Mouse (Mus musculus) left cerebral cortex, postnatal 10 days (tissue): Measurements from ENCODE around the gene Cd300ld5. TPM values are rescaled to one million over a fixed set of nuclear protein-coding genes. Genes with fewer than 3 reads are reported as not detected.
"Not testable (repeated sequence)": the region's sequence is repeated elsewhere in the genome, so short reads cannot be mapped to it uniquely, and the experiment has no call there.

Source experiments
- DNase-seq, 2 experiments: peaks; one replicate each; pipeline ENCODE4 v3.0.0; 2021 to 2022; ENCODE audit warnings: low spot score in 2 of 2, mixed read lengths in 1 of 2; ENCODE audit errors: extremely low spot score in 1 of 2
- intact Hi-C: fragments of 180-260 bp; cut with DNase I; formaldehyde crosslinking; loops from one replicate; pipeline ENCODE4 v1.15.1; 2025
- total RNA-seq, 2 experiments: library from RNA; stranded (reverse); gene quantifications; 2 replicates each; pipeline ENCODE4 v1.2.3; 2021

Cd300ld5 gene
- total RNA-seq, 2 experiments from 2014 or later = not detected

DNA sequence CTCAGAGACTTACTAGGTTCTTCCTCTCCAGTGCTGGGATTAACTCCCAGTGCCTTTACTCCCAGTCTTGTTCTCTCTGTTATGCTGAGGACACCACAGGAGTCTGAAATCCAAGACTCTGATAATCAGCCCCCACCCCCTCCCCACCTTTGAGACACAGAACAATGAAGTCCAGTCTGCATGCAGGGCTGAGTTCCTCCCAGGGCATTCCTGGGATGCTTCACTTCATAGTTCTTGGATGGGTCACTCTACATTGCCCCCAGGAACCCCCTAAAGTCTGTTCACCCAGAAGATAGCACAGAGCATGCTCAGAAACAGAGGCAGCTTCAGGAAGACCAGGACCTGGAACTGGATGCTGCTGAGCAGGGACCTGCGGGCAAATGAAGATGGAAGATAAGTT, 15.4 kb upstream of the Cd300ld5 start:
- no peak for DNase-seq
- intact Hi-C loops = no loop called here

DNA sequence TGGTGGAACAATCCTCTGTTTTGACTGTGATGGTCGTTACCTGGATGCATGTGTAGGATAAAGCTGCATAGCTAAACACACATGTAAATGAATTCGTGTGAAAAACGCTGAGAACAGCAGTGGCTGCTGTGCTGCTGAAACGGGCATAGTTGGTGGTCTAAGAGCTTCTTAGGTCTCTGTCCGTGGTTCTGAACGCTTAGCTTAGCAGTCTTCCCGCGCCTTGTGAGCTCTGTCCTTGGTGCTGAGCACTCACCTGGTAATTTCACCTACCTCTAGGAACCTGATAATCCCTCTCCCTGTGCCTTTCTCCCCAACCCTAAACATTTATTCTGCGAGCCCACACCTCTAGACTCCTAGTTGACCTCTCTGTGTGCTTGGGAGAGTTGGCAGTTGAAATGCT, 14.6 kb upstream of the Cd300ld5 start:
- intact Hi-C loops = no loop called here
- peak in 1 of 2 experiments; percentile 11 for DNase-seq

DNA sequence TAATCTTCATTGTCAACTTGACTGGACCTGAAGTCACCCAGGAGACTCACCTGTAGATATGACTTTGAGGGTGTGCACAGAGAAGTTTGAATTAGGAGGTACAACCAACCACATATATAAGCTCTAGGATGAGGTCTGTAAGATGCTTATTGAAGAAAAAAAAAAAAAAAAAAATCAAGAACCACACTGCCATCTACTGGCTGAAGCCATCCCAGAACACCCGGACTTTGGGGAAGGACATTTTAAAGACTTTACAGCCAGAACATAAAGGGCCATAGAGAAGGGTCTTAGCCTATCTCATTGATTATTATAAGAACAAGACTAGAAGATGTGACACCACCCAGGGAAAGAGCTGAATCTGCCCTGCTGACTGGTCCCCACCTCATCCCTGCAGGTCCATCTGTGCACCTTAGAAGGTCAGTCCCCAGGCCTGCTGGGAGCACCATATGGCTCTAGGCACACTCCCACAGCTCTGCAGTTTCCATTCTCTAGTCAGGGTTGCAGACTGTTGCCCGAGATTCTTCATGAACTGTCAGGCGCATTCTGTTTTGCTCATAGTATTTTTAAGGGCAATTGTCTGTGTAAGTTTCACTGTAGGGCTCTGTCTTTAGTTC, 11.8 kb upstream of the Cd300ld5 start:
- DNase-seq = no peak
- intact Hi-C loops = no loop called here

DNA sequence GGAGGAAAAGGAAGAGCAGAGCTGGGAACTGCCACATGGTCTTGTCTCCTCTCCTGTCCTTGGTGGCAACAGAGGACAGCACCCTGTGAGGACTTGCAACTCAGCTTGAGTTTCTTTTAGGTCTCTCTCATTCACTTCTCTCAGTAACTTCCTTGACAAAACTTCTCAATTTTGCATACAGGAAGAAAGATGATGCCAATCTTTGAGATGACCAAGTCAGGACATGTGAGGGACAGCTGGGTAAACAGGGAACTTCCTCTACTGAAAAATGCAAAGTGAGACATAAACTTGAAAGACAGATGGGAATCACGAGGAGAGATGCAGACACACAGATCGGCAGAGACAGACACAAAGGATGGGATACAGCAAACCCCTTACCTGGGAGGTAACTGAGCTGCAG, 10.7 kb upstream of the Cd300ld5 start, which contains the start of gene Cd300ld3:
Gene Cd300ld3, minus strand, starts transcription at position 151 of the 400 bp plus-strand sequence.
- intact Hi-C loops = no loop called here
- DNase-seq = no peak

DNA sequence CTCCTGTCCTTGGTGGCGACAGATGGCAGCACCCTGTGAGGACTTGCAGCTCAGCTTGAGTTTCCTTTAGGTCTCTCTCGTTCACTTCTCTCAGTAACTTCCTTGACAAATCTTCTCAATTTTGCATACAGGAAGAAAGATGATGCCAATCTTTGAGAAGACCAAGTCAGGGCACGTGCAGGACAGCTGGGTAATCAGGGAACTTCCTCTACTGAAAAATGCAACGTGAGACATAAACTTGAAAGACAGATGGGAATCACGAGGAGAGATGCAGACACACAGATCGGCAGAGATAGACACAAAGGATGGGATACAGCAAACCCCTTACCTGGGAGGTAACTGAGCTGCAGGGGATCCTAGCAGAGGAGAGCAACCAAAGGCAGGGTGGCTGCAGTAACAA, 10.7 kb downstream of the Cd300ld5 start, which contains the start of gene Cd300ld4:
Gene Cd300ld4, minus strand, starts transcription at position 101 of the 400 bp plus-strand sequence.
- DNase-seq, intact Hi-C loops: not testable (repeated sequence)

DNA sequence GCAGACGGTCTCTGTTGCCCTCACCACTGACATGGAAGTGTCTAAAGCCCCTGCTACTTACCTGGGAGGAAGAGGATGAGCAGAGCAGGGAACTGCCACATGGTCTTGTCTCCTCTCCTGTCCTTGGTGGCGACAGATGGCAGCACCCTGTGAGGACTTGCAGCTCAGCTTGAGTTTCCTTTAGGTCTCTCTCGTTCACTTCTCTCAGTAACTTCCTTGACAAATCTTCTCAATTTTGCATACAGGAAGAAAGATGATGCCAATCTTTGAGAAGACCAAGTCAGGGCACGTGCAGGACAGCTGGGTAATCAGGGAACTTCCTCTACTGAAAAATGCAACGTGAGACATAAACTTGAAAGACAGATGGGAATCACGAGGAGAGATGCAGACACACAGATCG, 21.5 kb downstream of the Cd300ld5 start, which contains the start of gene Cd300ld2:
Gene Cd300ld2, minus strand, starts transcription at position 101 of the 400 bp plus-strand sequence.
- intact Hi-C loops, DNase-seq: not testable (repeated sequence)

DNA sequence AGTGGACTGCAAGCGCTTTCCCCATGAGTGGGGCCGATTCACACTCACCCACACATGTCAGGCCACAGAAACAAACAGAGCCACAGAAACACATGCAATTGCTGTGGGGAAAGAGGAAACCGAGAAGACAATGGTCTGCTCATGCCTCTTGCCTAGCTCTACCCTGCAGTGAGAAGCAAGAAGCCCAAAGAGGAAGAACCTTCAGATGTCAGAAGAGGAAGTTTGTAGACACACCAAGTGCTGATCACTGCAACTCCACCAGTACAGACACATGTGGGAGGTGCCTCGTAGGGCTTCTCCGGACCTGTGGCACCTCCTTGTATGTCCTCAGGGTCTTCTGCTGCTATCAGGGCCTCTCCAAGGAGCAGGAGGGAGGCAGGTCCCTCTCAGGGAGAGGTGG, 33.5 kb downstream of the Cd300ld5 start:
- DNase-seq = no peak
- intact Hi-C loops = loop anchor here (5.0 kb wide), 1 partner anchor 37 kb away; the partner anchor contains the start of gene Cd300c

DNA sequence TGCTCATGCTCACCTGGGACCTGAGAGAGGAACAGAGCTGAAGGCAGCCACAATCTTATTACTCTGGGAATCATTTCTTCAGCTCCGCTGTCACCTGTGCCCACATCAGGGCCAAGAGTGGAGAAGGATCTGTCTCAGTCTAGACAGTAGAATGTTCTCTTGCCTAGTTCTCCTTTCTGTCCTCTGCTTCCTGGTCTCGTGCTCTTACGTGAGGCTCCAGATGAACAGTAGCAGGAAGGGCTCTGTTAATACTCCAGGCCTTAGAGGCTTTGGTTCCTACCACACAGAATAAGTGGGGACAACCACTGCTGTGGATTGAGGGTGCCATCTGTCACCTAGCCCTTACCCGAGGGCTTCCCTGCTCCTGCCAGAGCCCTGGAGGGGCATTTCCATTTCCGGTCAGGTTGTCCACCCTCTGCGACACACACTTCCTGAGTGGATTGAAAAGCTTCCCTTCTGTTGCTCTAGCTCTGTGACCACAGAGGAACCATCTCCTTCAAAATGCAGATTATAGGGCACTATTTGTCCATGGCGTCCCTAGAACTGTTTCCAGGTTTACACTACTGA, 36.0 kb downstream of the Cd300ld5 start, which contains the start of gene Cd300c2:
Gene Cd300c2, minus strand, starts transcription at position 407 of the 567 bp plus-strand sequence.
- no peak for DNase-seq
- intact Hi-C loops = loop anchor here (5.0 kb wide), 1 partner anchor 34 kb away; the partner anchor contains the start of gene Cd300c

DNA sequence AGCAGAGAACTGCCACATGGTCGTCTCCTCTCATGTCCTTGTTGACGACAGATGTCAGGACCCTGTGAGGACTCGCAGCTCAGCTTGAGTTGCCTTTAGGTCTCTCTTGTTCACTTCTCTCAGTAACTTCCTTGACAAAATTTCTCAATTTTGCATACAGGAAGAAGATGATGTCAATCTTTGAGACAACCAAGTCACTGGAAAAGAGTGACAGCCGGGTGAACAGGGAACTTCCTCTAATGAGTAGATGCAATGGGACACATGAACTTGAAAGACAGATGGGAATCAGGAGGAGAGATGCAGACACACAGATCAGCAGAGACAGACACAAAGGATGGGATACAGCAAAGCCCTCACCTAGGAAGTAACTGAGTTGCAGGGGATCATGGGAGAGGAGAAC, 47.8 kb downstream of the Cd300ld5 start, which contains the start of gene Cd300ld:
Gene Cd300ld, minus strand, starts transcription at position 130 of the 400 bp plus-strand sequence.
- intact Hi-C loops = no loop called here

DNA sequence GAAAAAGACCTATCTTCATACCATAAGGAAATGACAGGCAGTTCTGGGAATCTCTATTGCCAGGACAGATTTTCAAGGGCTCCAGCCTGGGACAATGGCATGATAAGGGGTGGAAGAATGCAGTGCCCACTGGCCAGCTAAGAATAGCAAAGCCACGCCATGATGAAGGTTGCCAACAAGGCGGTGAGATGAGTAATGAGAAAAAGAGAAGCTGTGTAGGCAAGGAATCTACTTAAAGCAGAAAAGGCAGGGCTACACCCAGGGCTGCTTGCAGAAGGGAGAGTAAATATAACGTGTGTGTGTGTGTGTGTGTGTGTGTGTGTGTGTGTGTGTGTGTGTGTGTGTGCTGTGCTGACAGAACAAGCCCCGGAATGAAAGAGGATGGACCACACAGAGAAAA, 55.7 kb downstream of the Cd300ld5 start:
- no peak for DNase-seq
- intact Hi-C loops = no loop called here

More for the DNA sequence above, 47.8 kb downstream of the Cd300ld5 start, which contains the start of gene Cd300ld:
- DNase-seq = no peak

Other genes starting within 250 kb of the Cd300ld5 start
- 10 to 100 TPM; 22.6 to 26.4 TPM for gene Btbd17, start 241.8 kb downstream of the Cd300ld5 start, total RNA-seq
- gene Gpr142, start 238.8 kb downstream of the Cd300ld5 start, total RNA-seq = not detected
- gene Gprc5c, start 186.6 kb downstream of the Cd300ld5 start, total RNA-seq = 1 to 10 TPM; 4.1 to 4.4 TPM
- under 1 TPM; 0.43 to 0.58 TPM for gene Cd300a, start 147.7 kb downstream of the Cd300ld5 start, total RNA-seq
- not detected for gene Cd300lb, start 103.4 kb downstream of the Cd300ld5 start, total RNA-seq
- gene Cd300c, start 68.6 kb downstream of the Cd300ld5 start, total RNA-seq = not detected
- under 1 TPM in 1 of 2 experiments, not detected in 1; 0.16 TPM for gene Cd300ld, start 47.8 kb downstream of the Cd300ld5 start, total RNA-seq
- 1 to 10 TPM; 2.9 to 3.2 TPM for gene Cd300c2, start 35.9 kb downstream of the Cd300ld5 start, total RNA-seq
- gene Cd300ld2, start 21.6 kb downstream of the Cd300ld5 start, total RNA-seq = not detected
- gene Cd300ld4, start 10.8 kb downstream of the Cd300ld5 start, total RNA-seq = under 1 TPM in 1 of 2 experiments, not detected in 1; 0.66 TPM
- not detected for gene Cd300ld3, start 10.6 kb upstream of the Cd300ld5 start, total RNA-seq
- not detected for gene Cd300e, start 24.4 kb upstream of the Cd300ld5 start, total RNA-seq
- gene Rab37, start 53.7 kb upstream of the Cd300ld5 start, total RNA-seq = under 1 TPM; 0.39 to 0.51 TPM
- gene Cd300lf, start 96.2 kb upstream of the Cd300ld5 start, total RNA-seq = under 1 TPM; 0.28 to 0.90 TPM
- 10 to 100 TPM; 53.7 to 56.0 TPM for gene Slc9a3r1, start 125.6 kb upstream of the Cd300ld5 start, total RNA-seq
- 10 to 100 TPM; 19.9 to 20.3 TPM for gene Tmem104, start 149.7 kb upstream of the Cd300ld5 start, total RNA-seq
- 10 to 100 TPM; 14.5 to 16.6 TPM for gene Nat9, start 150.1 kb upstream of the Cd300ld5 start, total RNA-seq
- gene Grin2c, start 229.5 kb upstream of the Cd300ld5 start, total RNA-seq = 10 to 100 TPM; 14.7 to 21.6 TPM
- gene Fdxr, start 239.3 kb upstream of the Cd300ld5 start, total RNA-seq = 10 to 100 TPM; 18.2 to 18.7 TPM